Mouse (Mus musculus) ovary, postnatal 10 days (tissue): Measurements from ENCODE around the gene B4galt2.

Source experiments
- DNase-seq: peaks from one replicate; pipeline ENCODE4 v3.0.0; 2022; ENCODE audit warnings: low spot score

Gene B4galt2

GRCm38 (mm10) chr4:117906196-117906595 lies 22.9 kb upstream of the B4galt2 start:
- DNase-seq = no peak

GRCm38 (mm10) chr4:117904761-117905160 lies 21.5 kb upstream of the B4galt2 start:
- DNase-seq = no peak

- no peak for DNase-seq
These were observed 20.8 kb upstream of the B4galt2 start for GRCm38 (mm10) chr4:117904094-117904493.

DNA sequence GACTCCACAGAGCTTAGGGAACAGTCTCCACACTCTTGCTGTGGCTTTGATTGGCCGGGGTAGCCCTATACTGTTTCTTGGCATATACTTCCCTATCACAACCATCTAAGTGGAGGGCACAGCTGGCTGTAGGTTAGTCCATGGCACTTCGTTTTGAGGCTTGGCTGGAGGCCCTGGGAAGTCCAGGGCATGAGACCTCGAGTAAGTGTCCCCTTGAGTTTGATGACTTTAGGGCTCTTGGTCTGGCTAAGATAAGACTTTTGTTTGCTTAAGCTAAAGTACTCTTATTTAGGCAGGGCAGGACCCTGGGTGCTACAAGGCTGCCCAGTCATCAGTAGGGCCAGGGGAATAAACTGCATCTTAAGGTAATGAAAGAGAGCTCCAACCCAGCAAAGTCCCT lies 14.8 kb upstream of the B4galt2 start:
- DNase-seq = no peak

- no peak for DNase-seq
These were observed 12.7 kb upstream of the B4galt2 start for GRCm38 (mm10) chr4:117896031-117896430.

DNA sequence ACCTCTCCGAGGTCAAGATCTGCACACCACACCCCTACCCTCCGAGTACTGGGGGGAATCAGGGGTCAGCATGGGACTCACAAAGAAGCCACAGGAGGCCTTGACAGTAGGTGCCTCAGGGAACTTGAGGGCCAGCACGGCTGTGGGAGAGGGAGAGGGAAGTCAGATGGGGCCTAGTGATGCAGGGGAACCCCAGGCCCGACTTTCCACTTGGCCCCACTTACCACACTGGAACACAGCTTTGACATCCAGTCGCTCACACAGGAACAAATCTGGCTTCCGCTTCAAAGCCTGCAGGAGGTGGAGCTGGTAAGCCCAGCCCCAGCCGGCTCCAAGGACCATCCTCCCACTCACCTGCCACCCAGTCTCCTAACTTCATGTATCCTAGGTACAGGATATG lies 12.1 kb upstream of the B4galt2 start:
- DNase-seq = no peak

GRCm38 (mm10) chr4:117894601-117895000 lies 11.3 kb upstream of the B4galt2 start:
- DNase-seq = no peak

DNA sequence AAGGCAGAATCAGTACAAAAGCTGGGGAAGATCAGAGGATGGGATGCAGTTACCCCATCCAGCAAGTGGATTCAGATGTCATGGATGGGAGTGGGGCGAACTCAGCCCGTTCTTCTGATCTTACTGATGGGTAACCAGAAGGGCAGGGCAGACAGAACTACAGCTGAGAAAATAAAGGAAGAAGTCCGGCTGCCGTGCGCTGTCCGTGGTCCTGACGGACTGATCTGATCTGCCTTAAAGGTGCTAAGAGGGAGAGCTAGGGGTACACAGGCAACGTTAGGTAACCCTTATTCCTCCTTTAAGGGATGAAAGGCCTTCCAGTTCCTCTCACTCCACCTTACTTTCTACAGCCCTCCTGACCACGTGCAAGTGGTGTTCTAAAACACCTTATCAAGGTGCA lies 10.1 kb upstream of the B4galt2 start:
- DNase-seq = no peak

DNA sequence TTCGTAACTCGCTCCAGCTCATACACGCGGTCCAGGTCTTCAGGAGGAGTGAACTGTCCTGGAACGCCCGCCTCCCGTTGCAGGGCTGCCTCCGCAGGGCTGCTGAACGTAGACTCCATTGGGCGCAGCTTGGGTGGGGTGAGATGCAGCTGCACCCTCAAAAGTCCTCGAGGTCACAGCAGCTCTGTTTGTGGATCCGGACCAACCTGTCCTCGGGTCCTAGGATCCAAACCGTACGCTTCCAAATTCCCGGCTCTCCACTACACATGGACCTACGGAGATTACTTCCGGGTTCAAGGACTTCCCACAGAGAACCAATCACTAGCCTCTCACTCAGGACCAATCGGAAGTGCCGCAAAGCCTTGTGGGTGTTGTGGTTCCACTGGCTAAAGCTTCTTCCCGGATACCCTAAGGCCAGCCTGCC lies 8.5 kb upstream of the B4galt2 start, which contains the start of gene Dph2:
TSS of gene Dph2 (minus strand) at position 295 of the 424 bp plus-strand sequence.
- DNase-seq = no peak

GRCm38 (mm10) chr4:117890750-117891149 lies 7.5 kb upstream of the B4galt2 start:
- DNase-seq = no peak

DNA sequence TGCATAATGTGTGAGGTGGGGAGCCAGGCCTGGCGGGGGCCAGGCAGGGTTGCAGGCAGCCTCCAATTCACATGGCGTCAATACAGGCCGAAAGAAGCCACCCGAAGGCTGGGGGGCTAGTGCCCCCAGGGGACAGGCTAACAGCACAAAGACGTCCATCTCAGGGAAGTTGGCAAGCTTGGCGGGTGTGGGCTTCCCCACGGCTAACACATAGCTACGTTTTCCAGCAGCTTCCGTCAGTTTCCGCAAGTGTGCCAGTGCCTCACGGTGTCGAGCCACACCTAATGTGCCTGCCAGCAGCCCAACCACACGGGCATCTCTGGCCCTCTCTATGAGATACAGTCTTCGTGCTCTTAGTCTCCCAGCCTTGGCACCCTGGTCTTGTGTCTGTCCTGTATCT lies 6.7 kb upstream of the B4galt2 start:
- DNase-seq = no peak

DNA sequence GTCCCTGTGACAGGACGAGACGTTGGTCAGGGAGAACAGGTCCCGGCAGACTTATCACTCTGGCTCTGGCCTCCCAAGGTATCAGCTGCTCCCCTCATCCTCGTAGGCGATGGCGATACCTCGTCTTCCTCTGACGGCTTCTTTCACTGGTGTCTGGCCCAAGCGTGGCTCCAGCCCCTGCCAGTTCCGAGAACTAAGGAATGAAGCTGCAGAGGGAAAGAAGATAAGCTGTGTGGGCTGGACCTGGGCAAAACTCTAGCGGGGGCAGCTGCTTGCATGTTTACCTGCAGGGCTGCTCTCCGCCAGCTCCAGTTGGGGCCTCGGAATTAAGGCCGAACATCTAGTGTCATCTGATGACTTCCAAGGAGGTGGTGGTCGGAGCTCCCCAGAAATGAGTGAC lies 6.2 kb upstream of the B4galt2 start:
- no peak for DNase-seq

- DNase-seq = no peak
These were observed 4.6 kb upstream of the B4galt2 start for GRCm38 (mm10) chr4:117887920-117888319.

- peak; percentile 81 for DNase-seq
These were observed 3.8 kb upstream of the B4galt2 start, which contains the start of gene Atp6v0b for GRCm38 (mm10) chr4:117887133-117887532. Atp6v0b (minus strand) TSS chr4:117887333.

DNA sequence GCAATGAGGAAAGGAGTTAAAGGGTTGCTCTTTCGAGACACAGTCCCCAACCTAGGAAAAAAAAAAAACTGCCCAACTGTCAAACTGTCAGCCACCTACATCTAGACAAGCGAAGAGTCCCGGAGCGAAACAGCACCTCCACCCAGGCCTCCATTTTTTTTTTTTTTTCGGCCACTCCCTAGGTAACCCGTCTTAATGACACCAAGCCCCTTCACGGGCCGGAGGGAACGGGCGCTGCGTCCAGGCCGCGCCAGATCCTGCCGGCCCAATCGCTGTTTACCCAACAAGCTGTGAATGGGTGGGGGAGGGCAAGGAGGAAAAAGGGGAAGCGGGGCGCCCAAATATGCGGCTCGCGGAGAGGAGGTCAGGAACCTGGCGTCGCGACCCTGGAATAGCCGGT lies 3.4 kb upstream of the B4galt2 start:
- DNase-seq = no peak

DNA sequence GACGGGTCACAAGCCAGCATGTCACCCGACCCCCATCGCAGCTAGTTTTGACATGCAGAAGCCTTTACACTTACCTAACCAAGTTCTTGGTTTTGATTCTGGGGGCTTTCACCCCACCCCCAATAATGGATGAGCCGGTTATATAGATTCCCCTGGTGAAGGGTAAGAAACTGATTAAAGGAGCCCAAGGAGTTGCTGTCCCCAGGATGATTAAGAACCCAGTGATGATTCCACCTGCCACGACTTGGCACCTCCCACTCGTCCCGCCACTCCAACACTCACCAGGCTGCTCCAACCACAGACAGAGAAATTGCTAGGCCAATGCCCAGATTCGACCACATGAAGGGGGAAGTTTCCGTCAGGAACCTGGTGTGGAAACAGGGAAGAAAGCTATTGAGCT lies 2.7 kb upstream of the B4galt2 start:
- no peak for DNase-seq

DNA sequence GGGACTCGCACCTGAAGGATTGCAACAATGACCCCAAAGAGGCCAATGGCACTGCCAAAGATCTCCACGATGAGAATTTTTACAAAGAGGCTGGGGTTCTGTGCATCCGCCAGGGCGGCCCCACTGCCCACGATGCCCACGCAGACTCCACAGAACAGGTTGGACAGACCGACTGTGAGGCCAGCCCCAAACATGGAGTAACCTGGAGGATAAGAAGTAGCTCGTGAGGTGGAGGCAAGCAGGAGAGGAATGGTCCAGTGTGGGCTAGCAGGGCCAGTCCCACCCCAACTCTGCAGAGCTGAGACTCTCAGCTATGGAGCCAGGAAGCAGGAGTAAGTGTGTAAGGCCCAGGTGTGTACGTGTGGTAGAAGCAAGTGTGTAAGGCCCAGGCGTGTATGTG lies 1.8 kb upstream of the B4galt2 start:
- no peak for DNase-seq

GRCm38 (mm10) chr4:117884146-117884545 lies 859 bp upstream of the B4galt2 start:
- no peak for DNase-seq

GRCm38 (mm10) chr4:117878703-117879102 lies 4.6 kb downstream of the B4galt2 start:
- DNase-seq = no peak

GRCm38 (mm10) chr4:117878301-117878700 lies 5.0 kb downstream of the B4galt2 start:
- DNase-seq = no peak

DNA sequence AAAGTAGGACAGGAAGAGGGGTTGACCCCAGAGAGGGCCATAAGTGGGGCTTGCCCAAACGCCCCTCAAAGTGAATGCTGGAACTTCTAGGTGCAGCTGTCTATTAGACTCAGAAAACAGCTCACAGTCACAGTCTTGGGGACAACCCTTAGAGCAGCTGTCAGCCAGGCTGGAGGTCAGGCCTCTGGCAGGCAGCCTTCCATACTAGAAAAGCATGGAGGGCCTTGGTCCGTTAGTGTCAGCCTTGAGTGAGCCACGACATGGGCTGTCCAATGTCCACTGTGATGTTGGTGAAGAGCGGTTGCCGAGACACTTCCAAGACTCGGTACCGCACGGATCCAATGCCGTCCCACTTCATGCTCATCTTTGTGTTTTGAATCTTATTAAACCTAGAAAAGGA lies 9.7 kb downstream of the B4galt2 start:
- DNase-seq = no peak

DNA sequence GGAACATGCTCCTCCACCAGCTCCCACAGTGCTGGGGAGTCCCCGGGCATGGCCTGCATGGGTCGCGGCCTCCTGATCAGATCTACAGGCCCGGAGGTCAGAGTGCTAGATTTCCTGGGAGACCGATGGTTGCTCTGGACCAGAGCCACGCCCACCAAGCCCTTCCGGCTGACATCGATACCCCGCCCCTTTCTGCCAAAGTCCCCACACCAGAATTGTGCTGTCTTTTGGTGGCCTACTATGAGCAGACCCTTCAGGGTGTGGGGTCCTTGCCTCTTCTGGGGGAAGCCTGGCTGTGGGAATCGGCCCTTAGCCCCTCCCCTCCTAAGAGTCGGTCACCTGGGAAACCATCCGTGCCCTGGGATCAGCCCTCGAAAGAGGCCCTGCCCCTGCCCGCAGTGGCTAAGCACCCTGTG lies 10.8 kb downstream of the B4galt2 start, which contains the start of gene Ccdc24:
TSS of gene Ccdc24 (minus strand) at position 87 of the 416 bp plus-strand sequence.
- DNase-seq = no peak

DNA sequence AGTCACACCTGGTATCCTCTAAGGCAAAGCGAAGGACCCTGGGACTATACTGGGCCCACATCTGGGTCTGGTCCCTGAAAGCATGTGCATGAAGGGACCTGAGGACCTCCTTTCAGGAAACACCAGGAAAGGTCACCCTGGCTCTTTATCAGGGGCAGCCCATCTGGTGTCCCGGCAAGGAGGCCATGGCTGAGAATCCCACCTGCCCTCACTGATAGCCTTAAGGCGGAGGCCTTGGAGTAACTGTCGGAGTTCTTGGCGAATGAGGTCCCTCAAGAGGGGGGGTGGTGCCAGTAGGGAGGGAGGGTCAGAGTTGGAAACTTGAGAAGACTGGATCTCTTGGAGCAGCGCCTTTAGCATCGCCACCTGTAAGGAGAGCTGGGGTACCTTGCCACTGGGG lies 11.5 kb downstream of the B4galt2 start:
- DNase-seq = no peak

GRCm38 (mm10) chr4:117870437-117870836 lies 12.8 kb downstream of the B4galt2 start:
- no peak for DNase-seq

GRCm38 (mm10) chr4:117869317-117869716 lies 14.0 kb downstream of the B4galt2 start:
- no peak for DNase-seq
